Mouse (Mus musculus) spleen, adult 18-20 months (tissue): Measurements from ENCODE around the gene Hmmr.
"Not testable (repeated sequence)": the region's sequence is repeated elsewhere in the genome, so short reads cannot be mapped to it uniquely, and the experiment has no call there.

Experiments
- DNase-seq, 2 experiments: peaks; one replicate each; pipeline ENCODE4 v3.0.0; 2022; ENCODE audit warnings: mixed read lengths in 2 of 2

Gene Hmmr

DNA sequence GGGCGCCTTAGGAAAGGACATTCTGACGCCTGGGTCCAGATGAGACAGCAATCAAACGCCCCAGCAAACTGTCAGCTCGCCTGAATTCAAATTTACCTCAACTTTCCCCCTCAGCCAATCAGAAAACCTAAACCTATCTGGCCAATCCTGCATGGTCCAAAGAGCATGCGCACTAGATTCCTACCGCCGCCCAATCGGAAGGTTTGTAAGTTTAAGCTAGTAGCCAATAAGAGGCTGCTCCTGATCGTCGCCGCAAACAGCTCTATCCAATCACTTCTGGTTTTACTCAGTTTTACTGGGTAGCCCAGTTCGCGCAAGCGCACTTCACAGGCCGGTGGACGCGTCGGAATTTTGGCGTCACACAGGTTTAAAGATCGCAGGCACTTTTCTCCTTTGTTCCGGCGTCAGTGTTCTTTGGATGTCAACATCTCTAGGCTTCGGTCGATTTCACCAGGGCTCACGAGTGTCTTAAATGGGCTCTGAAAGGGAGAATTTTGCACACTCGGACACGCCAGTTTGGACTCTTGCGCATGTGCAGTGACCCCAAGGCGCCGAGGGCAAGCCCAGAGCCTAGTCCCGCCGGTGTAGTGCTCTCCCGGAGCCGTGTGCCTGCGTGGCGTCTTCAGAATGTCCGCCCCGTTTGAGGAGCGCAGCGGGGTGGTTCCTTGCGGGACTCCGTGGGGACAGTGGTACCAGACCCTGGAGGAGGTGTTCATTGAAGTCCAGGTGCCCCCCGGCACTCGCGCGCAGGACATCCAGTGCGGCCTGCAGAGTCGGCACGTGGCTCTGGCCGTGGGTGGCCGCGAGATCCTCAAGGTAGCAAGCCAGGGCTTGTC is at the start of gene Hmmr, which contains the start of gene Nudcd2:
TSS of gene Hmmr (minus strand) at position 84 of the 836 bp plus-strand sequence.
TSS of gene Nudcd2 (plus strand) at position 329 of the 836 bp plus-strand sequence.
- peak; percentile 81 to 85 for DNase-seq

DNA sequence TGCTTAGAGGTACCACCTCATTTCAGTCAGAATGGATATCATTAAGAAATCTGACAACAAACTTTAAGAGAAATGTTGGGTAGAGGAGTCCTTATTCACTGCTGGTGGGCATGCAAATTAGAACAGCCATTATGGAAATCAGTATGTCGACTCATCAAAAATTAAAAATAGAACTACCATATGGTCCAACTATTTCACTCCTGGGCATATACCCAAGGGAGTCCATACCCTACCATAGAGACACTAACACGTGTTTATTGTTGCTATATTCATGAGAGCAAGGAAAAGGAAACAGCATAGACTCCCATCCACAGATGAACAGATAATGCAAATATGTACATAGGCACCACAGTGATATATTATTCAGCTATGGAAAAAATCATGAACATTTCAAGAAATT is 48.6 kb upstream of the Hmmr start:
- DNase-seq, result no peak

GRCm38 (mm10) chr11:40775315-40776269 is 42.4 kb upstream of the Hmmr start:
- no peak for DNase-seq

- DNase-seq, result no peak
Observed at GRCm38 (mm10) chr11:40764690-40765089, 31.5 kb upstream of the Hmmr start.

GRCm38 (mm10) chr11:40763395-40763794 is 30.2 kb upstream of the Hmmr start:
- no peak for DNase-seq

GRCm38 (mm10) chr11:40759896-40760295 is 26.7 kb upstream of the Hmmr start:
- no peak for DNase-seq

GRCm38 (mm10) chr11:40755968-40756367 is 22.7 kb upstream of the Hmmr start:
- DNase-seq, result no peak

- DNase-seq, result peak; percentile 76 to 79
Observed at GRCm38 (mm10) chr11:40755109-40755627, 21.9 kb upstream of the Hmmr start, which contains the start of gene Ccng1. Gene Ccng1 (minus strand): TSS chr11:40755311.

- DNase-seq, result no peak
Observed at GRCm38 (mm10) chr11:40754664-40755107, 21.5 kb upstream of the Hmmr start.

DNA sequence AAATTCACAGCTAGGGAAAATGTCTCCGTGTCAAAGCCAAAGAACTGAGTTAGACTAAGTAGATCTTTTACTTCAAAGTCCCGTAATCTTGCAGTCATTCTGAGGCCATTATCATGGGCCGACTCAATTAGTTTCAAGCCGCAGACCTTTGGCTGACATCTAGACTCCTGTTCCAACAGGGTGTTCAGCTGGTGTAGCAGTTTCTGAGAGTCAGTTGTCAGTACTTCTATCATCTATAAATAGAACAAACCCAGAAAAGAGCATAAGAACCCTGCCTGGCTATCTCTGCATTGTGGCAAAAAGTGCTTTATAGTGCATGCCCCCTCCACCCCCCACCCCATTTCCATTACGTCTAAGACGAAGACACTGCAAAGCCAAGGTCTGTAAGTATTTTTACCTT is 20.6 kb upstream of the Hmmr start:
- no peak for DNase-seq

DNA sequence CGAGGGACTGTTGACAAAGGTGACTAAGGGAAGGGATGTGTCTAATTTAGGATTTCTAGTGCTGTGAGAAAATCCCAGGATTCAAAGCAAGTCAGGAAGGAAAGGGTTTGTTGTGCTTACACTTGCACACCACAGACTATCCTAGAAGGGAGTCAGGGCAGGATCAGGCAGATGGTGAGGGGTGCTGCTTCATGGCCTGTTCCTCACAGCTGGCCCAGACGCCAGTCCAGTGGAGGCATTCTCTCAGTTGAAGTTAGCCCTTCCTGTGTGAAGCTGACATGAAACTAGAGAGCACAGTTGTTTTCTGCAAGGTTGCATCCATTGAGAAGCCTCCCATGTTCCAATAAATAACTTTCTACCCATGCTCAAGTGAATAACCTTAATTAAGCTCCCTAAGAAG is 14.5 kb upstream of the Hmmr start:
- no peak for DNase-seq

DNA sequence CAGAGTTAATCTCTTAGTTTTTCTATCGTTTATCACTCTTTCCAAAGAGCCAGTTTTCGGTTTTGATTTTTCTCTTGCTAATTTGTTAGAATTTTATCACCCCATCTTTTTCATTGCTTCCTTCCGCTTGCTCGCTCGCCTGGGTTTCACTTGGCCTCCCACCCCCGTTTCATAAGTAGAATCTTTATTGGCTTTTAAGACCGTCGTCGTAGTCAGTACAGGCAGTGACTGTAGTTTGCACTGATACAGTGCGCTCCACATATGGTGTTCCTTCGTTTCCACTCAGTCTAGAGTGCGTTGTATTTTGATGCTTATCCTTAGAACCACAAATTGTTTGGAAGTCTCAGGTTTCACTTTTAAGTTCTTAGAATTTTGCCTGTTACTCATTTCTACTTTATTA is 13.1 kb upstream of the Hmmr start:
- DNase-seq, result no peak

DNA sequence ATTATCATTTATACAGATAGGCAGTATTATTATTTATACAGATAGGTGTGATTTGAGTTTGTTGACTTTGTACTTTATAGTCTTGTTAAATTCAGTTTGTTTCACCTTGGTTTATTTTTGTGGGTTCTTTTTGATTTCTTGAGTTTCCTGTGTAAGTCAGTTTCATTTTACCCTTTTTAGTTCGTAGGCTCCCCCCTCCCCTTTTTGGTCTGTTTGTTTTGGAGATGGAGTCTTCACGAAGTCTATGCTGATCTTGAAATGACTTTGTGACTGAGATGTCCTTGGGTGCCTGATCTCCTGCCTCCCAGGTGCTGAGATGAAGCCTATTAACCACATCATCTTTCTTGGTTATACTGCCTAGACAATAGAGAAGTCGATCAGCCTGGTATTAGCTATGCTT is 11.1 kb upstream of the Hmmr start:
- DNase-seq, result no peak

DNA sequence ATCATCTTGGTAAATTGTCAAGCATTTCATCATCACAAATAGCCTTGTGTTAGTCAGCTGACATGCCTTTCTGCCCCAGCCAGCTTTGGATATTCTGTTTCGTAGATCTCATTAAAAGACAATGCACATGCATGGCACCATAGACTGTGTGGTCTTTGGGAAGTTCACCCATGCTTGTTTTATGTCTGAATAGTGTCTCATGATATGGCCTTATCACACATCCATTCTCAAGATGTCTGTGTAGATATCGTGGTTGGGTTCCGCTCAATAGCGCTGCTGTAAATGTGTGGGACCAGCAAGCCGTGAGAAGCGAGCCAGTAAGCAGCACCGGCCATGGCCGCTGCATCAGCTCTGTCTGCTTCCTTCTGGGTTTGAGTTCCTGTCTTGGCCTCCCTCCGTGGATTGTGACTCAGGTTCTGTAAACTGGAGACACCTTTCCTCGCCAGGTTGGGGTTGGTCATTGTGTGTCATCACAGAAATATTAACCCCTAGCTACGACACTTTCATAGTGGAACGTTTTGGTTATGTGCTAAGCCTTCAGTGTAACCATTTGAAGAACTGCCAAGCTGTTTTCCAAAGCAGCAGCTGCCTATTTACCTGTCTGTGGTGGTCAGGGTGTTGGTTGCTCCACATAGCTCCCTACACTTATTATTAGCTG is 8.5 kb upstream of the Hmmr start:
- no peak for DNase-seq

GRCm38 (mm10) chr11:40737369-40737768 is 4.1 kb upstream of the Hmmr start:
- no peak for DNase-seq

DNA sequence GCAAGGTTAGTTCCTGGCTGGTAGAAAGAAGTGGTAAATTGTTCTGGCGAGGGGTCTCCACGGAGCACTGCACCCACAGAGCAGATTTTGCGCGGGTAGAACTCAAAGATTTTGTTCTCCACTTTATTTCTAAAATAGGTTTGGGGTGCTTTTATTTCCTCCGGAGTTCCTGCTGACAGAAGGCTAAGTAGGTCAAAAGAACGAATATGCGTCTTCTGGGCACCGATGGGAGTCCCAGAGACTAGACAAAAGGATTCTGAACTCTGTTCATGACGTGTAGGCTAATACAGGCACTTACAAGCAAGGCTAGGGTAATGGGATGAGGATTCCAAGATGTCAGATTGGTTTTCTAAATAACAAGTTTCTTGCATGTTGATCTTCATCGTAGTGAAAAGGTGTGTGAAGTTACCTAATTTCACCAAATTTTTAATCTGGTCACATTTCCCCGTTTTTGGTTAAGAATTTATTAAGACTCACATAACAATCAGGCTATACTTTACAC is 1.1 kb upstream of the Hmmr start:
- no peak for DNase-seq

- DNase-seq, result no peak
Observed at GRCm38 (mm10) chr11:40732997-40733338, 254 bp downstream of the Hmmr start.

DNA sequence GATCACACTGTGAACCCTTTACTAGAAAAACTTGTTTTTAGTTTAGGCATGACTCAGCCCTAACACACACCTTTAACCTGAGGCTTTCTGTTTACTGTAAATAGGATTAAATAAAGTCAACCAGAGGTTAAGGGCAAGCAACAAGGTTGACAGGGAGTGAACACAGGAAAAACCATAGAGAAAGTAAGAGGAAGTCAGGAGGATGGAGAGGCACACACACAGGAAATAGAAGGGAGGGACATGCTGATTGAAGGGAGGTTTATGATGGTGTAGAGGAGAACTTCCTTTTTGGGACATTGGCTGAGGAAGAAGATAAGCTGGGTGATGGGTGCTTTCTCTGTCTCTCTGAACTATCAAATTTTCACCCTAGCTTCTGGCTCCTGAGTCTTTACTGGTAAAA is 14.9 kb downstream of the Hmmr start:
- DNase-seq, result no peak

DNA sequence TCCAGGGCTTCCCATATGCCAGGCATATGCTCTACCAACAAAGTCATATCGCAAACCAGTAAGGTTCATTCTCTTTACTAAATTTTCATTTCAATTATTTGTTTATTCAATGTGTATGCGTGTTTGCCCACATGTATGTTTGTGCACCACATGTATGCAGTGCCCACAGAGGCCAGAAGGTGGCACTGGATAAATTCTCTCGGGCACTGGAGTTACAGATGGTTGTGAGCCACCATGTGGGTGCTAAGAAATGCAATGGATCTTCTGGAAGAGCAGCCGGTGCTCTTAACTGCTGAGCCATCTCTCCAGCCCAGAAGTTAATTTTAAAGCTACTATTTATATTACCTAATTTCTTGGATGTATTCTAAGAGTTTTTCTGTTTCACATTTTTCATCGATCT is 17.7 kb downstream of the Hmmr start:
- DNase-seq, result no peak

DNA sequence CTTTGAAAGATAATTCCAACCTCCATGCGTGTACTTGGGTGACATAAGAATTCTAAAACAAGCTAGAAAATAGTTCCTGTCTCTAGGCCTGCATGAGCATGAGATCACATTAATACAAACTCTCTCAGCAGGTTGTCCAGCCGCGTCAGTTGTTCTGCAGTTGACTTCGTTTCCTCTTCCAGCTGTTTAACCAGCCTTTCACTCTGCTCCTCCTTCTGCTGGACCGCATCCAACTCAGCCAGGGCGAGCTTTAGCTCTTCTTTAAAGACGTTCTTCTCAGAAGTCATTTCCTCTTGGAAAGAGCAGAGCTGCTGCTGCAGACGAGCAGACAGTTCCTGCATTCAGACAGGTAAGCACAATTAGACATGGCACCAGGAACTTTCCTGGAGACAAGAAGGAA is 19.4 kb downstream of the Hmmr start:
- DNase-seq, result no peak

- DNase-seq, result not testable (repeated sequence)
Observed at GRCm38 (mm10) chr11:40709899-40710298, 23.3 kb downstream of the Hmmr start.

- no peak for DNase-seq
Observed at GRCm38 (mm10) chr11:40695103-40695502, 38.1 kb downstream of the Hmmr start, which contains the start of gene Mat2b. Gene Mat2b (minus strand): TSS chr11:40695203.
